Mouse (Mus musculus) layer of hippocampus, adult 11-12 months (tissue): ENCODE results near the gene Tgoln1.

ENCODE experiments used
- DNase-seq: peaks from one replicate; pipeline ENCODE4 v3.0.0; 2022; ENCODE audit warnings: low spot score

Gene Tgoln1

GRCm38 (mm10) chr6:72616643-72617288 is at the start of gene Tgoln1:
TSS of gene Tgoln1 (minus strand) at chr6:72617000.
- peak; percentile 93 for DNase-seq

- DNase-seq, result no peak
Measured at GRCm38 (mm10) chr6:72664290-72664689, 47.5 kb upstream of the Tgoln1 start.

- no peak for DNase-seq
Measured at GRCm38 (mm10) chr6:72663000-72663399, 46.2 kb upstream of the Tgoln1 start.

- DNase-seq, result no peak
Measured at GRCm38 (mm10) chr6:72660391-72660720, 43.6 kb upstream of the Tgoln1 start.

- no peak for DNase-seq
Measured at GRCm38 (mm10) chr6:72659717-72660390, 43.1 kb upstream of the Tgoln1 start.

GRCm38 (mm10) chr6:72658006-72658405 is 41.2 kb upstream of the Tgoln1 start:
- DNase-seq, result no peak

- DNase-seq, result no peak
Measured at GRCm38 (mm10) chr6:72656053-72656442, 39.2 kb upstream of the Tgoln1 start.

- no peak for DNase-seq
Measured at GRCm38 (mm10) chr6:72655309-72656052, 38.7 kb upstream of the Tgoln1 start.

- DNase-seq, result no peak
Measured at GRCm38 (mm10) chr6:72654355-72654754, 37.6 kb upstream of the Tgoln1 start.

GRCm38 (mm10) chr6:72653419-72653818 is 36.6 kb upstream of the Tgoln1 start:
- no peak for DNase-seq

- peak; percentile 62 for DNase-seq
Measured at GRCm38 (mm10) chr6:72650338-72650851, 33.6 kb upstream of the Tgoln1 start.

GRCm38 (mm10) chr6:72648002-72648595 is 31.3 kb upstream of the Tgoln1 start:
- DNase-seq, result no peak

- DNase-seq, result peak; percentile 81
Measured at GRCm38 (mm10) chr6:72647383-72647820, 30.6 kb upstream of the Tgoln1 start.

- DNase-seq, result no peak
Measured at GRCm38 (mm10) chr6:72645364-72645763, 28.6 kb upstream of the Tgoln1 start.

GRCm38 (mm10) chr6:72644576-72644975 is 27.8 kb upstream of the Tgoln1 start:
- DNase-seq, result no peak

GRCm38 (mm10) chr6:72641218-72641954 is 24.6 kb upstream of the Tgoln1 start:
- DNase-seq, result no peak

- no peak for DNase-seq
Measured at GRCm38 (mm10) chr6:72636940-72637339, 20.1 kb upstream of the Tgoln1 start.

GRCm38 (mm10) chr6:72635760-72636431 is 19.1 kb upstream of the Tgoln1 start:
- peak; percentile 74 for DNase-seq

GRCm38 (mm10) chr6:72634311-72634710 is 17.5 kb upstream of the Tgoln1 start:
- no peak for DNase-seq

GRCm38 (mm10) chr6:72631700-72632099 is 14.9 kb upstream of the Tgoln1 start:
- DNase-seq, result no peak

- DNase-seq, result no peak
Measured at GRCm38 (mm10) chr6:72630961-72631360, 14.2 kb upstream of the Tgoln1 start.
